Mouse (Mus musculus) lung, adult 2 months (tissue): Measurements from ENCODE around the gene Tmem132b.

ENCODE experiments used
- CTCF ChIP-seq: fragments of 200-500 bp; IDR thresholded peaks from 2 replicates; pipeline ENCODE4 v1.5.1; 2011; ENCODE audit warnings: mild to moderate bottlenecking, low read length, control low read depth; ENCODE audit not compliant: insufficient read depth
- POLR2A ChIP-seq: fragments of 200-500 bp; IDR thresholded peaks from 2 replicates; pipeline ENCODE4 v1.6.1; 2011; ENCODE audit warnings: low read depth, mild to moderate bottlenecking, control low read depth, low read length, borderline replicate concordance; ENCODE audit errors: extremely low read depth

DNA sequence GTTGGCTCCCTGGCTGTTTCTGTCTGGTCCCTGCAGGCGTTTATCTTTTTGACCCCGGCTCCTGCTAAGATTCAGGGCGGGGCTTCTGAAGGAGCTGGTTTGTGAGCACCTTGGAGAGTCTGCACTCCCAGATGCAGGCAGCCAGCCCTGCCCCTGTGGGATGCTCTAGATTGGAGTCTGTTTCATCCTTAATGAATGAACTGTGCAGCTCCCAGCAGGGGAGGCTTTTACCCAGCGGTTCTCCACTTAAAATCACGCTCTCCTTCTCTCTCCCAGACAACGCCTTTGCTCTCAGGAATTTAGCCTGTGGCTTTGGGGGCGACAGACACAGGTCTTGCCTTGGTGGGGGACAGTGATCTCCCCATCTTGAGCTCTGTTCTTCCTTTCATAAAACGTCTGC lies 43.3 kb downstream of the Tmem132b start:
- TF ChIP-seq CTCF, result no peak
- no peak for TF ChIP-seq POLR2A
